Mouse (Mus musculus): ENCODE data around the gene Unc80.

Unc80 gene

GRCm38 (mm10) chr1:66467821-66468703, at the start of gene Unc80:
Gene Unc80 (plus strand): TSS chr1:66468367.
- DNase-seq (ENCODE audit: low spot score), result no peak

GRCm38 (mm10) chr1:66426073-66426472, 42.1 kb upstream of the Unc80 start:
- DNase-seq (ENCODE audit: low spot score), result no peak

GRCm38 (mm10) chr1:66430962-66431361, 37.2 kb upstream of the Unc80 start:
- no peak for DNase-seq (ENCODE audit: low spot score)

GRCm38 (mm10) chr1:66431472-66431871, 36.7 kb upstream of the Unc80 start:
- no peak for DNase-seq (ENCODE audit: low spot score)

GRCm38 (mm10) chr1:66438069-66438468, 30.1 kb upstream of the Unc80 start:
- DNase-seq (ENCODE audit: low spot score), result no peak

GRCm38 (mm10) chr1:66442922-66443321, 25.2 kb upstream of the Unc80 start:
- DNase-seq (ENCODE audit: low spot score), result no peak

- no peak for DNase-seq (ENCODE audit: low spot score)
Observed at GRCm38 (mm10) chr1:66449471-66449870, 18.7 kb upstream of the Unc80 start.

- DNase-seq (ENCODE audit: low spot score), result no peak
Observed at GRCm38 (mm10) chr1:66456580-66456979, 11.6 kb upstream of the Unc80 start.

GRCm38 (mm10) chr1:66457747-66458146, 10.4 kb upstream of the Unc80 start:
- no peak for DNase-seq (ENCODE audit: low spot score)

- no peak for DNase-seq (ENCODE audit: low spot score)
Observed at GRCm38 (mm10) chr1:66459394-66459793, 8.8 kb upstream of the Unc80 start.

- DNase-seq (ENCODE audit: low spot score), result no peak
Observed at GRCm38 (mm10) chr1:66460850-66461249, 7.3 kb upstream of the Unc80 start.

GRCm38 (mm10) chr1:66468704-66469020, 495 bp downstream of the Unc80 start:
- no peak for DNase-seq (ENCODE audit: low spot score)

GRCm38 (mm10) chr1:66482751-66483150, 14.6 kb downstream of the Unc80 start:
- no peak for DNase-seq (ENCODE audit: low spot score)

GRCm38 (mm10) chr1:66493064-66493463, 24.9 kb downstream of the Unc80 start:
- no peak for DNase-seq (ENCODE audit: low spot score)

- no peak for DNase-seq (ENCODE audit: low spot score)
Observed at GRCm38 (mm10) chr1:66495310-66496012, 27.3 kb downstream of the Unc80 start.

GRCm38 (mm10) chr1:66550812-66551211, 82.6 kb downstream of the Unc80 start:
- no peak for DNase-seq (ENCODE audit: low spot score)

- DNase-seq (ENCODE audit: low spot score), result peak; percentile 70
Observed at GRCm38 (mm10) chr1:66552396-66552966, 84.3 kb downstream of the Unc80 start.

GRCm38 (mm10) chr1:66561636-66562270, 93.6 kb downstream of the Unc80 start:
- no peak for DNase-seq (ENCODE audit: low spot score)

GRCm38 (mm10) chr1:66562332-66562731, 94.2 kb downstream of the Unc80 start:
- no peak for DNase-seq (ENCODE audit: low spot score)

GRCm38 (mm10) chr1:66569736-66570135, 101.6 kb downstream of the Unc80 start:
- DNase-seq (ENCODE audit: low spot score), result no peak

- DNase-seq (ENCODE audit: low spot score), result no peak
Observed at GRCm38 (mm10) chr1:66597163-66597788, 129.1 kb downstream of the Unc80 start.

- no peak for DNase-seq (ENCODE audit: low spot score)
Observed at GRCm38 (mm10) chr1:66608304-66608703, 140.1 kb downstream of the Unc80 start.

Data from T-cell, adult 2 months (primary cell).